Mouse (Mus musculus): ENCODE results near the gene Cacnb4.

GRCm38 (mm10) chr2:52571339-52571968 lies 105.2 kb downstream of the Cacnb4 start:
- no peak for TF ChIP-seq POLR2A (IDR thresholded peaks at IDR 0.05; ENCODE audit: insufficient read depth, low read depth, low read length)
- no peak for TF ChIP-seq CTCF (IDR thresholded peaks at IDR 0.05; ENCODE audit: insufficient read depth, low read depth, low read length)

All from olfactory bulb, adult 2 months (tissue).